Mouse (Mus musculus) G1E (cell line): Measurements from ENCODE around the gene Vav3. TPM values are rescaled to one million over a fixed set of nuclear protein-coding genes. Genes with fewer than 3 reads are reported as not detected.

Source experiments
- ATAC-seq: 2 replicates; pipeline ENCODE4 v1.8.0; 2016; ENCODE audit warnings: mild to moderate bottlenecking; ENCODE audit not compliant: insufficient number of reproducible peaks, poor library complexity, low FRiP score, severe bottlenecking; ENCODE audit errors: extremely low read depth
- DNase-seq: peaks from one replicate; pipeline ENCODE4 v3.0.0; 2012; ENCODE audit warnings: low spot score
- H3K27me3 ChIP-seq: 2 replicates; pipeline ENCODE4 v1.6.1; 2012; ENCODE audit warnings: mild to moderate bottlenecking, low read length, inconsistent platforms; ENCODE audit not compliant: insufficient read depth
- H3K36me3 ChIP-seq: replicated peaks from 2 replicates; pipeline ENCODE3; 2012; ENCODE audit warnings: mild to moderate bottlenecking, inconsistent platforms
- H3K4me1 ChIP-seq: 2 replicates; pipeline ENCODE4 v1.6.1; 2012; ENCODE audit warnings: low read depth, low read length, inconsistent platforms, mixed read lengths; ENCODE audit not compliant: insufficient read depth
- H3K4me3 ChIP-seq: 2 replicates; pipeline ENCODE4 v1.5.1; 2012; ENCODE audit warnings: low read depth, mild to moderate bottlenecking, inconsistent platforms, low read length, moderate library complexity, mixed read lengths
- H3K9me3 ChIP-seq: replicated peaks from 2 replicates; pipeline ENCODE4 v1.6.1; 2012; ENCODE audit warnings: inconsistent platforms
- CTCF ChIP-seq: IDR thresholded peaks from 2 replicates; pipeline ENCODE4 v1.5.1; 2012; ENCODE audit warnings: low read depth, low read length, inconsistent platforms, mixed read lengths
- GATA1 ChIP-seq: IDR thresholded peaks from 2 replicates; pipeline ENCODE4 v1.6.1; 2012; ENCODE audit warnings: borderline replicate concordance, low read length, inconsistent platforms, mixed read lengths
- GATA2 ChIP-seq: IDR thresholded peaks from 2 replicates; pipeline ENCODE4 v1.6.1; 2012; ENCODE audit warnings: low read depth, low read length, inconsistent platforms, borderline replicate concordance
- POLR2AphosphoS5 ChIP-seq: IDR thresholded peaks from 2 replicates; pipeline ENCODE4 v1.6.1; 2012; ENCODE audit warnings: low read depth, low read length, inconsistent platforms; ENCODE audit not compliant: insufficient replicate concordance
- TAL1 ChIP-seq: conservative IDR thresholded peaks from 2 replicates; pipeline ENCODE4 v1.6.1; 2012; ENCODE audit warnings: low read depth, low read length, inconsistent platforms, mixed read lengths
- polyA plus RNA-seq: library from polyadenylated mRNA; stranded (reverse); fragments of >175 nt; gene quantifications from 2 replicates; pipeline ENCODE4 v1.2.3, GENCODE M21; 2012
- total RNA-seq, 2 experiments: library from RNA; stranded (forward) in 1 of 2; stranded (reverse) in 1 of 2; fragments of 200-1000 nt in 1 of 2; fragments of >200 nt in 1 of 2; fragmentation: Nextera tagmentation in 1 of 2; gene quantifications; 2 replicates each; pipeline ENCODE4 v1.2.3; 2014 to 2017

Vav3 gene
- total and polyA plus RNA-seq, 3 experiments, result 0.05 TPM; not detected in 2

GRCm38 (mm10) chr3:109309317-109310265 is 30.9 kb upstream of the Vav3 start:
- TF ChIP-seq GATA2, result no peak
- TF ChIP-seq CTCF, result no peak
- TF ChIP-seq POLR2AphosphoS5, result no peak
- no peak for TF ChIP-seq TAL1
- no peak for TF ChIP-seq GATA1
- H3K9me3 ChIP-seq, result peaks cover 42% of the 10 kb centered on the region
- no peaks in the 10 kb centered on the region for H3K4me1 ChIP-seq
- H3K4me3 ChIP-seq, result no peak overlapping the region
- DNase-seq, result no peak
- no peaks in the 10 kb centered on the region for H3K36me3 ChIP-seq
- no peaks in the 10 kb centered on the region for H3K27me3 ChIP-seq
- ATAC-seq, result no peak

- DNase-seq, result no peak
- no peak overlapping the region for H3K4me3 ChIP-seq
- no peaks in the 10 kb centered on the region for H3K27me3 ChIP-seq
- H3K9me3 ChIP-seq, result peaks cover 44% of the 10 kb centered on the region
- H3K36me3 ChIP-seq, result no peaks in the 10 kb centered on the region
- TF ChIP-seq CTCF, result no peak
- TF ChIP-seq POLR2AphosphoS5, result no peak
- TF ChIP-seq TAL1, result no peak
- TF ChIP-seq GATA2, result no peak
- no peak for TF ChIP-seq GATA1
- ATAC-seq, result no peak
- H3K4me1 ChIP-seq, result no peaks in the 10 kb centered on the region
These were observed 29.2 kb upstream of the Vav3 start for GRCm38 (mm10) chr3:109311172-109311824.

DNA sequence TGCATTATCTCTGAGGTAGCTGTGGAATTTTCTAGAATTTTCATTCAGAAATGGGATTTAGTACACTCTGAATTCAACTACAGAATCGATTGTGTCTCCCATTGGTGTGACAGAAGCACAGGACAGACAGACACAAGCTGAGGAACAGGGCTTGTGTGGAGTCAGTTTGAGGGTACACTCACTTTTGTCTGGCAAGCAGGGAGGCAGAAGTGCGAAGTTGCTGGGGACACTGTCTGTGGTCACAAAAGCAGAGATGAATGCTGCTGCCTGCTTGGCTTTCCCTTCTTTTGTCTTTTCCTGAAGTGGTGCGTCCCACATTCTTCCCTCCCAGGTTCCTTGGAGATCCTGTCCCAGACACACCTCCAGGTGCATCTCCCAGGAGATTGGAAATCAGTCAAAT is 28.6 kb upstream of the Vav3 start:
- no peak overlapping the region for H3K4me3 ChIP-seq
- no peaks in the 10 kb centered on the region for H3K27me3 ChIP-seq
- no peaks in the 10 kb centered on the region for H3K4me1 ChIP-seq
- DNase-seq (no peak), ATAC-seq (no peak)
- no peaks in the 10 kb centered on the region for H3K36me3 ChIP-seq
- TF ChIP-seq GATA2 (no peak), POLR2AphosphoS5 (no peak), CTCF (no peak), GATA1 (no peak), TAL1 (no peak)
- peaks cover 44% of the 10 kb centered on the region for H3K9me3 ChIP-seq

DNA sequence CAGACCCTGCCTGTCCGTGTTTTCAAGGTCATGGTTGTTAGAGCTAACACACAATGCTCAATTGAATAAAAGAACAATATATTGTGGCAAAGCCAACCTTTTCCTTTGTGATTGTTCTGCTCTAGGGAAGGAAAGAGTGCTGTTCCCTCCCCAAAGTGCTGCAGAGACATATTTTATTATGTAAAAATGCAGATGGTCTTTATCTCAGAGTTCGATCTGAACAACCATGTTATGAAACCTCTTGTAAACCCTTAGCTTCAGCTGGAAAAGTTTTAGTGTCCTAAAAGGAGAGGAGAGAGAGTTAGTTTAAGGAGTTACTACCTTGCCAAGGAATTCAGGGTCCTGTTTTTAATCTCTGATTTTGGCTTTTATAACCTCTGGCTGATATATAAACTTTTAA is 27.0 kb upstream of the Vav3 start:
- no peaks in the 10 kb centered on the region for H3K4me1 ChIP-seq

DNA sequence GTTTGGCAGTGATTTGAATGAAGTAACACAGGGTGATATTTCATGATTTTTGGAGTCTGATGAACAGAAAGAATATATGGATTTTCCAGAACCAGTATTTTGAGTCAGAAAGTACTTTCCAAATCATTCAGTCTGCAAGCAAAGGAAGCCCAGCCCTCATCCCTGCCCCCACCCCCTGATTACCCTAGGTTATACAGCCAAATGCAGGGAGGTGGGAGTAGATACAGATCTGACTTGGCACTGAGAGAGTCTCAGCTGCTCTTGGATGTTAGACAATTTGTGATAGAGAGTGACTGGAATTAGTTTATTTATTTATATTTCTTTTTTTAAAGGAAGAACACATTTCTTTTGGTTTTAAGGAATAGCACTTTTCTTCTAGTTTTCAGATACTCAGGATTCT is 18.2 kb upstream of the Vav3 start:
- ATAC-seq, result no peak
- no peak for DNase-seq
- Histone ChIP-seq H3K9me3 (peaks cover 15% of the 10 kb centered on the region), H3K4me3 (no peak overlapping the region), H3K27me3 (no peaks in the 10 kb centered on the region), H3K36me3 (no peaks in the 10 kb centered on the region), H3K4me1 (no peaks in the 10 kb centered on the region)
- no peak for TF ChIP-seq TAL1
- no peak for TF ChIP-seq GATA1
- no peak for TF ChIP-seq CTCF
- TF ChIP-seq POLR2AphosphoS5, result no peak
- TF ChIP-seq GATA2, result no peak

More for the DNA sequence above, 27.0 kb upstream of the Vav3 start:
- H3K36me3 ChIP-seq, result no peaks in the 10 kb centered on the region
- ATAC-seq (no peak), DNase-seq (no peak)
- H3K27me3 ChIP-seq, result no peaks in the 10 kb centered on the region
- H3K9me3 ChIP-seq, result peaks cover 37% of the 10 kb centered on the region
- no peak overlapping the region for H3K4me3 ChIP-seq
- TF ChIP-seq TAL1 (no peak), GATA1 (no peak), GATA2 (no peak), CTCF (no peak), POLR2AphosphoS5 (no peak)
